Mouse (Mus musculus): ENCODE data around the gene Dlg2.

DNA sequence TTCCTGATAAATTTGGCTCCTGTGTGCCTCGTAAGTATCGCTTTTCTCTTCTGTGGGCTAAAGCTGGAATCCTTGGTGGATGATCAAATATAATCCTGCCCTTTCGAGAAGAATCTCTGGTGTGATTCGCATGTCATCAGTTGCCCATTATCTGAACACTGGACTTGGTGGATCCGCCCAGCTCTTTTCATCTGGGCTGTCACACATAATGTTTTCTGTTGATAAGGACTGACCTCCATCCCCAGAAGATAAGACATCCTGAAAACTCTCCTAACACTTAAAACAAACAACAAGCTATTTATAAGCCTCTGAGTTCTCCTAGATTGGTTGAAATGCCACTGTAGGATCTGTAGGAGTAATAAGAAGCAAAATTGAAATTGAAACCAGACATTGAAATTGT, 1952.2 kb downstream of the Dlg2 start:
- no peak for TF ChIP-seq CTCF (IDR thresholded peaks at IDR 0.05; ENCODE audit: low read depth, low read length)
- no peak for TF ChIP-seq POLR2A (IDR thresholded peaks at IDR 0.05; ENCODE audit: borderline replicate concordance, low read depth, low read length)

All from bone marrow macrophage, adult 2 months (primary cell).